Mouse (Mus musculus): ENCODE data around the gene Hcrt. TPM values are rescaled to one million over a fixed set of nuclear protein-coding genes. Genes with fewer than 3 reads are reported as not detected.
A peak's percentile ranks its signal among the peaks of the same experiment; 100 is the strongest.

Gene Hcrt
- polyA plus RNA-seq, 1 experiment from 2014 or later: not detected

DNA sequence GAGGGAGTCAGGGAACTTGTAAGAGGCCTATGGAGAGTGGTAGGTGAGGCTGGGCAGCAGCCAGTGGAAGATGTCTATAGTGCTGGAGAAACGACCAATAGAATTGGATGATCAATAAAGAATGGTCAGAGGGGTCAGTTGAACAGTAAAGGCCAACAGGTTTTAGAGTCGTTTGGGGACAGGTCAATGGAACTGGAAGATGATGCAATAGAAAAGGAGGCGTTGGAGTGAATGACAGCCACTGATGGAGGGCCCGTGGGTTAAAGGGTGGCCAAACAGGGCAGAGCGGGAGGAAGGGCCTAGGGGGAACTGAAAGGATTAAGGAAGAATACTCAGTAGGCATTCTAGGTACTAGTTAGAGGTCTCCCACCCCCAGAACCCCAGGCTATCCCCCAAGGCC, 15.6 kb downstream of the Hcrt start:
- H3K27me3 ChIP-seq: peaks cover 30% of the 10 kb centered on the region
- no peaks in the 10 kb centered on the region for H3K9me3 ChIP-seq
- H3K4me2 ChIP-seq (replicated peaks): no peak overlapping the region
- no peak for ATAC-seq (ENCODE audit: low FRiP score, low read depth)
- no peak overlapping the region for H3K4me3 ChIP-seq
- no peak overlapping the region for H3K9ac ChIP-seq (replicated peaks)
- no peaks in the 10 kb centered on the region for H3K4me1 ChIP-seq
- WGBS: 74% methylated on average over 5 of the region's 5 CpGs
- peaks cover 10% of the 10 kb centered on the region for H3K36me3 ChIP-seq
- no peak overlapping the region for H3K27ac ChIP-seq (replicated peaks)

DNA sequence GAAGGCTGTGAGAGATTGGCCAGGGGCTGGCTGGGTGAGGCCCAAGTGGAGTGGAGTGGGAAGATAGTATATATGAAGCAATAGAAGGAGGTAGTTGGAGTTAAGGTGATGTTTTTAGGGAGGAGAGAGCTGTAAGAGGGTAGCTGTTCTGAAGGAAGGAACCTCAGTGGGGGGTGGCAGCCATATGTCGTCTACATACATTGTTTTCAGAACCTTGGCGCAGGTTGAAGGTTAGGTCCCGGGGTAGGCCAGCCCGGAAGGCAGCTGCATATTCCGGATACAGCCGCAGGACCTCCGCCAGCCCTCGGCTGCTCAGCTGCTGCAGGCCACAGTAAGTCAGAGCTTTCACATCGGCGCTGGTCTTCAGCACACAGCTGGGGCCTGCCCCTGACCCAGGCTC, 16.2 kb downstream of the Hcrt start:
- peaks cover 6% of the 10 kb centered on the region for H3K36me3 ChIP-seq
- H3K4me3 ChIP-seq: no peak overlapping the region
- no peaks in the 10 kb centered on the region for H3K9me3 ChIP-seq
- H3K27ac ChIP-seq (replicated peaks): no peak overlapping the region
- no peaks in the 10 kb centered on the region for H3K4me1 ChIP-seq
- no peak for ATAC-seq (ENCODE audit: low FRiP score, low read depth)
- 87% methylated on average over 10 of the region's 10 CpGs for WGBS
- no peak overlapping the region for H3K4me2 ChIP-seq (replicated peaks)
- H3K27me3 ChIP-seq: peaks cover 29% of the 10 kb centered on the region
- H3K9ac ChIP-seq (replicated peaks): no peak overlapping the region

DNA sequence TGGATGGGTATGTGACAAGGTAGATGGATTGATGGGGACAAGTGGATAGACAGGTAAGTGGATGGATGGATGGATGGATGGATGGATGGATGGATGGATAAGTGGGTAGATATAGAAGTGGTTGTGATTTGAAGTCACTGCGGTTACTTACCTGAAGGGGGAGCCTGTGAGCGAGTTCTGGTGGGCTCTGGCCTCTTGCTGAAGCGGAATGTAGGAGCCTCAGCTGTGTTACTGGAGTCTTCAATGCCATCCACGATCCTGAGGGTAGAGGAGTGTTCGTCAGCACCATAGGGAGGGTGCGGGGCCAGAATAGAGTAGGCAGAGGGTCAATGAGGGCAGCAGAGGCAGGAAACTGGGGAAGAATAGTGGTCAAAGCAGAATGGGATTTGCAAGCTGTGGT, 17.6 kb downstream of the Hcrt start:
- H3K4me1 ChIP-seq: no peaks in the 10 kb centered on the region
- H3K9ac ChIP-seq (replicated peaks): no peak overlapping the region
- no peak overlapping the region for H3K4me2 ChIP-seq (replicated peaks)
- 15% methylated on average over 6 of the region's 6 CpGs for WGBS
- H3K36me3 ChIP-seq: peaks cover 6% of the 10 kb centered on the region; the same call in 1 of the 2 replicates
- no peak for ATAC-seq (ENCODE audit: low FRiP score, low read depth)
- H3K27me3 ChIP-seq: peaks cover 24% of the 10 kb centered on the region
- no peak overlapping the region for H3K27ac ChIP-seq (replicated peaks)
- no peaks in the 10 kb centered on the region for H3K9me3 ChIP-seq
- no peak overlapping the region for H3K4me3 ChIP-seq

DNA sequence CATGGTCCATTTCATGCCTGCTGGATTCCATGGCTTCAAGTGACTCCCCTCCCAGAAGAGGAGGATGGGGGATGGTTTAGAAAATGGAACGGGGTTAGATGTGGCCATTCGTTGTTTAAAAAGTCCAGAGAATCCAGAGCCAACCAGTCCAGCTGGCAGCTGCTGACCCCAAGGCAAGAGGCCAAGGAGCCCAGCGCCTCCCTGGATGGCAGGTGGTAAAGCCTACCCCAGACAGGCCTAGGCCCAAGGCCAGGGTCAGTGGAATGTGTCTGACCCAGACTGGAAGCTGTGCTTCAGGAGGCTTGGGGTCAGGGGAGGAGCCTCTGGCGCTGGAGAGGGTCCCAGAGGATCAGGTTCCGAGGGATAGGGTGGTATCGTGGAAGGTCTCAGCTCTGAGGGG, 21.4 kb downstream of the Hcrt start:
- Histone ChIP-seq H3K27me3 (peaks cover 3% of the 10 kb centered on the region; the same call in 1 of the 2 replicates), H3K4me3 (no peak overlapping the region), H3K4me1 (peaks cover 16% of the 10 kb centered on the region), H3K9me3 (no peaks in the 10 kb centered on the region), H3K4me2 (replicated peaks) (no peak overlapping the region), H3K9ac (replicated peaks) (no peak overlapping the region), H3K27ac (replicated peaks) (no peak overlapping the region), H3K36me3 (peaks cover 6% of the 10 kb centered on the region; the same call in 1 of the 2 replicates)
- no peak for ATAC-seq (ENCODE audit: low FRiP score, low read depth)
- WGBS: 76% methylated on average over 6 of the region's 6 CpGs

DNA sequence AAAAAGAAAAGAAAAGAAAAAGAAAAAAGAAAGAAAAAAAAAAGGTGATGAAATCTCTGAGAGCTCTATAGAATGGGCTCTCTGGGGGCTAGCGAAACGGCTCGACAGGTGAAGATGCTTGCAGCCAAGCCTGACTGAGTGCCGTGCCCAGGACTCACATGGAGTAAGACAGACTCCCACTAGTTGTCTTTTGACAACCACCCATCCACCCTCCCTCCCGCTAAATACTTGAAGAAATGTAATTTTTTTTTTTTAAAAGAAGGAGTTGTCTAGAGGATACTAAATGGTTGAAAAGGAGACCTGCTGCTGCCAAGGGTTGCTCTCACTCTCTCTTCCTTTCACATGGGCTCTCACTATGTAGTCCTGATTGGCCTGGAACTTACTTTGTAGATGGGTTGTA, 24.0 kb downstream of the Hcrt start:
- ATAC-seq (ENCODE audit: low FRiP score, low read depth): no peak
- H3K9ac ChIP-seq (replicated peaks): peak overlapping the region; percentile 93; the same call in 1 of the 2 replicates
- H3K36me3 ChIP-seq: 0 out of 2 replicates have a peak, but pooled peaks cover 3% of the 10 kb centered on the region
- H3K27ac ChIP-seq (replicated peaks): no peak overlapping the region
- 18% methylated on average over 5 of the region's 5 CpGs for WGBS
- no peaks in the 10 kb centered on the region for H3K9me3 ChIP-seq
- peaks cover 3% of the 10 kb centered on the region; the same call in 1 of the 2 replicates for H3K27me3 ChIP-seq
- peak overlapping the region; percentile 97 for H3K4me2 ChIP-seq (replicated peaks)
- peaks cover 23% of the 10 kb centered on the region for H3K4me1 ChIP-seq
- H3K4me3 ChIP-seq: peak overlapping the region; percentile 96

DNA sequence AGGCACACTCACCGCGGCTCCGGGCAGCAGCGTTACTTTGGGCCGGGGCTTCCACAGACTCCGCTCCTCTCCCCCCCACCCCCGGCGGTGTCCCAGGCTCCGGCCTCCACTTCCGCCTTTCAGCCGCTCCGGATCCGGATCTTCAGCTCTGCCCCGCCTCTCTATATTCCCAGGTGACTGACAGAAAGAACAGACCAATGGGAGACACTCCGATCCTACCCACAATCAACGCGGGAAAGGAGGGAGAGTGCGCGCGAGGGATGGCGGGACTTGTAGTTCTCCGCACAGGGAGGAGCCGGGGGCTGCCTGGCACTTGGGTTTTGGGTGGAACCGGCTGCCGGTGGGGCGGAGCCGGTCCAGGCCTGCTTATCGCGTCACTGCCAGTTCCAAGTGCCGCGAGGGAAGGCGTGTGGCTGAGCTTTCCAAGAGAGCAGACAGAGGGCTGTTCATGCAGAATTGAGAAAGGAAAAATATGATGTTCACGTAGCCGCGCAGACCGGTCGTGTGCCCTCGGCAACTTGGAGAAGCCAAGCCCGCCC, 24.6 kb downstream of the Hcrt start, which contains the start of gene Rab5c:
Gene Rab5c (minus strand): TSS at position 150 of the 539 bp plus-strand sequence.
- peak within 1 kb of the TSS; percentile 93 for H3K9ac ChIP-seq (replicated peaks)
- peak; percentile 99 for ATAC-seq (ENCODE audit: low FRiP score, low read depth)
- no peaks in the 10 kb centered on the region for H3K9me3 ChIP-seq
- H3K4me1 ChIP-seq: peaks cover 23% of the 10 kb centered on the region
- peak within 1 kb of the TSS; percentile 96 for H3K4me3 ChIP-seq
- peak within 1 kb of the TSS; percentile 97 for H3K4me2 ChIP-seq (replicated peaks)
- peaks cover 7% of the 10 kb centered on the region for H3K36me3 ChIP-seq
- H3K27ac ChIP-seq (replicated peaks): peak within 1 kb of the TSS; percentile 46
- WGBS: under 1% methylated on average over 37 of the region's 39 CpGs
- peaks cover 3% of the 10 kb centered on the region; the same call in 1 of the 2 replicates for H3K27me3 ChIP-seq

DNA sequence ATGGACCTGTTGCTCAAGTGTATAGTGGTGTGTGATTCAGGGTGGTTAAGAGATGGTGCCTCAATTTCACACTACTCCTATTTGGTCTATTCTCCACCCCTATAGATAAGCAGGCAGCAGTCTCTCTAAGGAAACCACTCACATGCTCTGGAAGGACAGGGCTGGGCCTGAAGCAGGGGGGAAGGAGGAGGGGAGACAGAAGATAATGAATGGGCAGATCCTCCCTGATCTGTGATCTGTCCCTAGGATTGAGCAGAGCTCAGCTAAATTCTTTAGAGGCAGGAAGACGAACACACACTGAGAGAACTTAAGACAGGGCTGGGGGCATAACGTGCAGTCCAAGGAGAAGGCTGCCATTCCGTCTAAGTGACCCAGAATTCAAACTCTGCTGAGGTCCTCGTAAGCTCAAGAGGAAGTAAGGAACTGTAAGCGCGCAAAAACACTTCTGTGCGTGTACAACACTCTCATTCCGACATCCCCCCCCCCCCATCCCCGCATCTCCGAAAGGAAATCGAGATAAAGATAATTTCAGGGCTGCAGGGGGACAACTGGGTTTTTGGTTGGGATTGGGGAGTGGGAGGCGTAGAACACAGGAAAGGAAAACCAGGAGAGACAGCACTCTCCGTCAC, 25.5 kb downstream of the Hcrt start:
- WGBS: 5% methylated on average over 13 of the region's 13 CpGs

DNA sequence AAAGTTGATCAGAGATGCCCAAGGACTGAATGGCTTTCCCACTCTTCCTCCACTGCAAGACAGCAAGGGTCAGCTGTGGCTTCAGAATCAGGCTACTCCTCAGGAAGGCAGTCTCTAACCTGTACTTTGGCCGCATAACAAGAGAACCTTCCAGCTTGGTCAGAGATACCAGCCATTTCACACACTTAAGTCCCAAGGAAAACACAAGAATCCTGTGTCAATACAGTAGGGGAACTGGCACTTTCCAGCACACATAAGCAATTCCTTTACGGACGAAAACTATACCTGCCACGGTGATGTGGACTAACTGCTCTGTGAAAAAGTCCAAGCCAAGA, 26.0 kb downstream of the Hcrt start:
- Histone ChIP-seq H3K27me3 (peaks cover 3% of the 10 kb centered on the region; the same call in 1 of the 2 replicates), H3K4me1 (peaks cover 23% of the 10 kb centered on the region), H3K4me3 (peak overlapping the region; percentile 96), H3K9me3 (no peaks in the 10 kb centered on the region), H3K9ac (replicated peaks) (peak overlapping the region; percentile 93; the same call in 1 of the 2 replicates), H3K4me2 (replicated peaks) (peak overlapping the region; percentile 97), H3K27ac (replicated peaks) (no peak overlapping the region), H3K36me3 (peaks cover 17% of the 10 kb centered on the region)
- 81% methylated on average over 4 of the region's 4 CpGs for WGBS
- ATAC-seq (ENCODE audit: low FRiP score, low read depth): no peak

More for the DNA sequence above, 25.5 kb downstream of the Hcrt start:
- Histone ChIP-seq H3K4me2 (replicated peaks) (peak overlapping the region; percentile 97), H3K27ac (replicated peaks) (no peak overlapping the region), H3K4me3 (peak overlapping the region; percentile 96), H3K27me3 (peaks cover 3% of the 10 kb centered on the region; the same call in 1 of the 2 replicates), H3K36me3 (peaks cover 16% of the 10 kb centered on the region), H3K9ac (replicated peaks) (peak overlapping the region; percentile 93), H3K9me3 (no peaks in the 10 kb centered on the region), H3K4me1 (peaks cover 23% of the 10 kb centered on the region)
- ATAC-seq (ENCODE audit: low FRiP score, low read depth): no peak

DNA sequence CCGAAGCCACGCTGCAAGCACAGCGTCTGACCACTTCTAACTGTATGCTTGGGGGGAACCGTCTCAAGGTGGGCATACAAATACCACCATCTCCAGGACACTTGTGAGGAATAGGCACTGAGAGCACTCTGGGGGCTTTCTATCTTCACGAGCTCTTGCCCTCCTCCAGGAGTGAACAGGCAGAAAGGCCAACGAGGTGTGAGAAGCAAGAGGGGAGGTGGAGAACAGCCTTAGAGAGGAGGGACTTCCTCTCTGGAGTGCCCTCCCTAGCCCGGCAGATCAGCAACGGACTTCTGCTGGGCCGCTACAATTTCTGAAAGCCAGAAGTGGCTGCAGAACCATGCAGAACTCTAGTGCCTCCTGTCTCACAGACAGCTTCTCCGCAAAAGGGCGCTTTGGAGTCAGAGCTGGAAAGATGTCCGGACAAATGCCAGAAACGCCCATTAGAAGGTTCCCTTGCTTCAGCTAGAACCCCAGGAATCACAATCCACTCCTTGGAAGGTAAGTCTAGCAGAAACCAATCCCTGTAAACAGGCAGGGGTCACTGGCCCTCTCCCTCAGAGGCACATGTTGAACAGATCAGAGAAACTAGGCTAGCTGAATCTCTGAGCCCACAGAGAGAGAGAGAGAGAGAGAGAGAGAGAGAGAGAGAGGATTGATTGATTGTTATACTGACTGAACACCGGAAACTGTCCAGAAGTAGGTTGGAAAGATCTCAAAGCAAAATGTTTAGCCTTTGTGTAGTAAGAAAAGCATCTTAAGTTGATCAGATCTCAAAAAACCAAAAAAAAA, 26.6 kb downstream of the Hcrt start:
- ATAC-seq (ENCODE audit: low FRiP score, low read depth): no peak
- no peak overlapping the region for H3K27ac ChIP-seq (replicated peaks)
- no peak overlapping the region for H3K4me2 ChIP-seq (replicated peaks)
- no peak overlapping the region; the same call in 1 of the 2 replicates for H3K9ac ChIP-seq (replicated peaks)
- H3K36me3 ChIP-seq: peaks cover 13% of the 10 kb centered on the region
- 81% methylated on average over 14 of the region's 14 CpGs for WGBS
- H3K27me3 ChIP-seq: no peaks in the 10 kb centered on the region
- H3K4me1 ChIP-seq: peaks cover 23% of the 10 kb centered on the region
- no peak overlapping the region for H3K4me3 ChIP-seq
- no peaks in the 10 kb centered on the region for H3K9me3 ChIP-seq

DNA sequence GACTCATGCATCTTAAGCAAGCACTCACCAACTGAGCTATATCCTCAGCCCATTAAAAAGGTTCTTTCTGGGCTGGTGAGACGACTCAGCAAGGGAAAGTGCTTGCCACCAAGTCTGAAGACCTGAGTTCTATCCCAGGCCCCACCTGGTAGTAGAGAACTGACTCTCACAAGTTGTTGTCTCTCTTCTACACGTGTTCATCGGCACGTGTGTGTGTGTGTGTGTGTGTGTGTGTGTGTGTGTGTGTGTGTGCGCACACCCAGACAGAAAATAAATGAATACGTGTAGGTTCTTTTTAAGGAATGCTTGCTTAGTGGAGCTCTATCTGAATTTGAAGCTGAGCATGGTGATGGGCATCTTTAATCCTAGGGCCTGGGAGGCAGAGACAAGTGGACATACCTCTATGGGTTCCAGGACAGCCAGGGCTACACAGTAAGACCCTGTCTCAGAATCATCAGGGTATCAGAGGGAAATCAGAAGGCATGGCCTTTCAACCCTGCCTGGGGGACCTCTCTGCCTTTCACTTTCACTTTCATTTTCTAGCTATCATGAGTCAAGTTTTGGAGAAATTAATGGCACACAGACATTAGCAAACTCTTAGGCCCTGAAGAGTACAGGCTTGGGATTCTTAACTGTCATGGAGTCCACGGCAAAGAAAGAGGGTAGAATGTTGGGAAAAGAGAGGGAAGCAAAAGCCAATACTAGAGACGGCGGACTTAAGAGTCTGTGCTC, 27.4 kb downstream of the Hcrt start:
- no peaks in the 10 kb centered on the region for H3K9me3 ChIP-seq
- H3K27me3 ChIP-seq: no peaks in the 10 kb centered on the region
- H3K4me1 ChIP-seq: peaks cover 23% of the 10 kb centered on the region
- H3K4me2 ChIP-seq (replicated peaks): no peak overlapping the region
- H3K4me3 ChIP-seq: no peak overlapping the region
- 94% methylated on average over 9 of the region's 9 CpGs for WGBS
- no peak overlapping the region for H3K9ac ChIP-seq (replicated peaks)
- H3K27ac ChIP-seq (replicated peaks): no peak overlapping the region
- H3K36me3 ChIP-seq: peaks cover 13% of the 10 kb centered on the region
- no peak for ATAC-seq (ENCODE audit: low FRiP score, low read depth)

DNA sequence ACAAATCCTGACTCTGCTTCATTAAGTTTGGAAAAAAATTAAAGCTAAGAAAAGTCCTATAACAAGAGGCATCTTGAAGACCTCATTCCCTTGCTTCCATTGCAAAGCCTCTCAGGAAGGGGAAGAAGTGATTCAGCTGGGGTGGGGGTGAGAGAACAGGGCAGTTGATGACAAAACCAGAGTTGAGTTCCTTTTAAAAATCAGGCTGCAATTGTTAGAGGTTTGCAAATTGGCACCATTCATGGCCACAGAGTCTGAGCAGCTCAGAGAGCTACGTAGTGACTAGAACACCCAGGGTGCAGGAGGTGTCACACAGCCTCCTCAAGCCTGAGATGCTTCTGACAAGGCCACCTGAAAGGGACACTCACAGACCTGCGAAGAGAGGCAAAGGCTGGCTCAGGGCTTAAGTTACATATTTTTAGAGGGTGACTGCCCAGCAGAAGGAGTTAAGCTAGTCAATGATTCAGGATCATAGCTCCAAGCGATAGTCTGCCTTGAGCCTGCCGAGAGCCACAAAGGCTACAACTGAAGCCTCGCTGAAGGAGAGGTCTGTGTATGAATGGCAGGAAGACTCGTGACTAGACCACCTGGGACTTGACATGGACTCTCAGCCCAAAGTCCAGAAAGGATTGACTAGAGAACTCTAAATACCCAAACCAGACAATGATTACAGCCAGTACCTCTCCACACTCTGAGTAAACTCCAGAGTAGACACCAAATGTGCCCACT, 32.1 kb downstream of the Hcrt start:
- no peak for ATAC-seq (ENCODE audit: low FRiP score, low read depth)
- Histone ChIP-seq H3K4me1 (0 out of 2 replicates have a peak, but pooled peaks cover 1% of the 10 kb centered on the region), H3K9me3 (no peaks in the 10 kb centered on the region), H3K36me3 (peaks cover 28% of the 10 kb centered on the region), H3K4me3 (no peak overlapping the region), H3K9ac (replicated peaks) (no peak overlapping the region), H3K27me3 (no peaks in the 10 kb centered on the region), H3K27ac (replicated peaks) (no peak overlapping the region), H3K4me2 (replicated peaks) (no peak overlapping the region)
- WGBS: 87% methylated on average over 6 of the region's 6 CpGs
